8 mouse cellular contexts compared by ENCODE assay signal in genomic region chr13:65240509-65241098, GRCm38 (mm10). TPM values are rescaled to one million over a fixed set of nuclear protein-coding genes. Genes with fewer than 3 reads are reported as not detected.
DNase-seq lines count a peak whose midpoint lies in the region; ATAC-seq lines count a peak whose summit lies in the region.

No protein-coding gene starts in this region.

- H3K9ac ChIP-seq in hindbrain, embryonic 14.5 days: peak overlapping the region; percentile 74

- no peaks in the 10 kb centered on the region for H3K36me3 ChIP-seq in hindbrain, embryonic 14.5 days (replicated peaks; ENCODE audit: control insufficient read depth, insufficient read depth)

- H3K27ac ChIP-seq in hindbrain, embryonic 14.5 days: peak overlapping the region; percentile 95

- H3K9me3 ChIP-seq in hindbrain, embryonic 14.5 days (ENCODE audit: control insufficient read depth, low read length): peaks cover 16% of the 10 kb centered on the region; the same call in 1 of the 2 replicates

- no peaks in the 10 kb centered on the region for H3K27me3 ChIP-seq in hindbrain, embryonic 14.5 days (ENCODE audit: control insufficient read depth, insufficient read depth, low read length)

- ATAC-seq in hindbrain, embryonic 14.5 days (ENCODE audit: low FRiP score): peak; percentile 96

- peak; percentile 98 for DNase-seq in NIH3T3 (ENCODE audit: low read depth)
- peak; percentile 98 for DNase-seq in cerebellum, adult 9-11 months
- peak; percentile 96 to 97 for DNase-seq in frontal cortex, postnatal 14 days (ENCODE audit: low spot score in 2 of 2)
- peak; percentile 99 for DNase-seq in hindbrain, embryonic 14.5 days (ENCODE audit: low spot score)
- peak; percentile 97 for DNase-seq in layer of hippocampus, postnatal 36 days
- DNase-seq in lung, postnatal 36 days: peak; percentile 98
- DNase-seq in retina, postnatal 1 day: peak; percentile 97
- peak; percentile 92 to 95 for DNase-seq in urinary bladder, adult 18-20 months (ENCODE audit: low spot score in 2 of 2)

- H3K4me1 ChIP-seq in hindbrain, embryonic 14.5 days (replicated peaks; ENCODE audit: control insufficient read depth, insufficient read depth, low read length): no peaks in the 10 kb centered on the region; the same call in 1 of the 2 replicates

- peak overlapping the region; percentile 97 for H3K4me2 ChIP-seq in hindbrain, embryonic 14.5 days (replicated peaks)

- peak overlapping the region; percentile 77 for H3K4me3 ChIP-seq in hindbrain, embryonic 14.5 days (replicated peaks; ENCODE audit: low read length)

- under 1% methylated on average over 28 of the region's 28 CpGs for WGBS in hindbrain, embryonic 14.5 days

RNA-seq across cellular contexts. Expression of gene Gm10775, which starts 18.7 kb away (rescaled TPM):
- polyA plus RNA-seq in hindbrain, embryonic 14.5 days (2014; fragmentation: Nextera tagmentation; extraction: Ambion mirVana): 0.17 and 0.37 TPM in 2 replicates
- total RNA-seq in layer of hippocampus, postnatal 36 days (2021): under 1 TPM in 1 of 2 experiments, not detected in 1; 0.30 TPM

RNA-seq across cellular contexts. Expression of gene Nlrp4f, which starts 34.8 kb away (rescaled TPM):
- polyA plus RNA-seq in hindbrain, embryonic 14.5 days (2014; fragmentation: Nextera tagmentation; extraction: Ambion mirVana): 0.13 TPM in 1 of 2 replicates, not detected in the other
- not detected for total RNA-seq in layer of hippocampus, postnatal 36 days (2021)

RNA-seq across cellular contexts. Expression of gene Zfp369, which starts 38.0 kb away (rescaled TPM):
- polyA plus RNA-seq in hindbrain, embryonic 14.5 days (2014; fragmentation: Nextera tagmentation; extraction: Ambion mirVana): 23.1 and 27.8 TPM in 2 replicates
- total RNA-seq in layer of hippocampus, postnatal 36 days (2021): 10 to 100 TPM; 71.2 to 82.8 TPM

Comparison
In these comparisons a context has a peak if more than half of its experiments do, and no peak if none do; other contexts are left out.
1. Peak in every context shown above with its lines: DNase-seq, ATAC-seq, H3K4me3 ChIP-seq and H3K27ac ChIP-seq.